Mouse (Mus musculus) lung, embryonic 16.5 days (tissue): ENCODE results near the gene Riok1. TPM values are rescaled to one million over a fixed set of nuclear protein-coding genes. Genes with fewer than 3 reads are reported as not detected.

Experiments
- ATAC-seq: fragments of 200-750 bp; cut with Nextera tagmentation; 2 replicates; pipeline ENCODE4 v1.8.0; 2017; ENCODE audit warnings: low read depth, mild to moderate bottlenecking, moderate library complexity
- H3K27ac ChIP-seq: fragments of 300-500 bp; sonication (generic); 2 replicates; pipeline ENCODE4 v1.5.1; 2014; ENCODE audit warnings: mild to moderate bottlenecking, control low read depth, low read length
- H3K27me3 ChIP-seq: fragments of 300-500 bp; sonication (generic); 2 replicates; pipeline ENCODE4 v1.6.1; 2014; ENCODE audit warnings: low read depth, low read length, mixed read lengths; ENCODE audit not compliant: control insufficient read depth, insufficient read depth
- H3K36me3 ChIP-seq: fragments of 300-500 bp; sonication (generic); 2 replicates; pipeline ENCODE4 v1.6.1; 2014; ENCODE audit warnings: low read length; ENCODE audit not compliant: control insufficient read depth, insufficient read depth
- H3K4me1 ChIP-seq: fragments of 300-500 bp; sonication (generic); replicated peaks from 2 replicates; pipeline ENCODE4 v1.6.1; 2014; ENCODE audit warnings: low read length, mixed read lengths; ENCODE audit not compliant: control insufficient read depth, insufficient read depth
- H3K4me2 ChIP-seq: fragments of 300-500 bp; sonication (generic); 2 replicates; pipeline ENCODE4 v1.6.1; 2014; ENCODE audit warnings: low read depth, low read length, control low read depth
- H3K4me3 ChIP-seq: fragments of 300-500 bp; sonication (generic); 2 replicates; pipeline ENCODE4 v1.5.1; 2014; ENCODE audit warnings: mild to moderate bottlenecking, low read length, control low read depth
- H3K9ac ChIP-seq: fragments of 300-500 bp; sonication (generic); 2 replicates; pipeline ENCODE4 v1.6.1; 2014; ENCODE audit warnings: low read length, control low read depth
- H3K9me3 ChIP-seq: fragments of 300-500 bp; sonication (generic); 2 replicates; pipeline ENCODE4 v1.6.1; 2016; ENCODE audit warnings: low read length; ENCODE audit not compliant: control insufficient read depth
- WGBS: fragments of 180-500 bp; shearing (Covaris S2); extraction: QIAGEN DNeasy Blood & Tissue Kit; methylation state at CpG from one replicate; pipeline ENCODE4 v1.1.7; 2014; 5-methylcytosine and 5-hydroxymethylcytosine counted together
- polyA plus RNA-seq: library from polyadenylated mRNA; unstranded; fragments of >200 nt; fragmentation: Nextera tagmentation; extraction: Ambion mirVana; gene quantifications from 2 replicates; pipeline ENCODE4 v1.2.1, GENCODE M21; 2015

Riok1 gene
- polyA plus RNA-seq, 1 experiment from 2014 or later, result 56.0 TPM

- Histone ChIP-seq H3K36me3 (no peaks in the 10 kb centered on the region), H3K9ac (no peak overlapping the region), H3K4me2 (no peak overlapping the region), H3K4me1 (peaks cover 2% of the 10 kb centered on the region; the same call in 1 of the 2 replicates), H3K9me3 (no peaks in the 10 kb centered on the region), H3K27ac (no peak overlapping the region), H3K4me3 (no peak overlapping the region), H3K27me3 (no peaks in the 10 kb centered on the region)
- 63% methylated on average over 5 of the region's 5 CpGs for WGBS
- no peak for ATAC-seq
Measured at GRCm38 (mm10) chr13:38079366-38079765, 42.6 kb downstream of the Riok1 start.

- 32% methylated on average over 9 of the region's 9 CpGs for WGBS
- no peak overlapping the region for H3K9ac ChIP-seq
Measured at GRCm38 (mm10) chr13:38080014-38080413, 43.2 kb downstream of the Riok1 start.

GRCm38 (mm10) chr13:38080725-38081124 is 43.9 kb downstream of the Riok1 start:
- Histone ChIP-seq H3K4me2 (no peak overlapping the region), H3K36me3 (no peaks in the 10 kb centered on the region), H3K4me1 (peaks cover 2% of the 10 kb centered on the region; the same call in 1 of the 2 replicates), H3K27me3 (no peaks in the 10 kb centered on the region), H3K27ac (no peak overlapping the region), H3K4me3 (no peak overlapping the region), H3K9me3 (no peaks in the 10 kb centered on the region), H3K9ac (no peak overlapping the region)
- WGBS, result 78% methylated on average over 14 of the region's 14 CpGs
- no peak for ATAC-seq

More at GRCm38 (mm10) chr13:38080014-38080413, 43.2 kb downstream of the Riok1 start:
- no peak overlapping the region for H3K27ac ChIP-seq
- no peaks in the 10 kb centered on the region for H3K9me3 ChIP-seq
- H3K4me3 ChIP-seq, result no peak overlapping the region
- H3K36me3 ChIP-seq, result no peaks in the 10 kb centered on the region
- H3K4me1 ChIP-seq, result peaks cover 2% of the 10 kb centered on the region; the same call in 1 of the 2 replicates
- no peak overlapping the region for H3K4me2 ChIP-seq
- no peak for ATAC-seq
- no peaks in the 10 kb centered on the region for H3K27me3 ChIP-seq

GRCm38 (mm10) chr13:38081161-38081560 is 44.4 kb downstream of the Riok1 start:
- Histone ChIP-seq H3K27me3 (no peaks in the 10 kb centered on the region), H3K9ac (no peak overlapping the region), H3K9me3 (no peaks in the 10 kb centered on the region), H3K4me2 (no peak overlapping the region), H3K27ac (no peak overlapping the region), H3K36me3 (no peaks in the 10 kb centered on the region), H3K4me3 (no peak overlapping the region), H3K4me1 (peaks cover 2% of the 10 kb centered on the region; the same call in 1 of the 2 replicates)
- ATAC-seq, result no peak
- 77% methylated on average over 7 of the region's 7 CpGs for WGBS

GRCm38 (mm10) chr13:38086711-38087110 is 49.9 kb downstream of the Riok1 start:
- H3K36me3 ChIP-seq, result no peaks in the 10 kb centered on the region
- no peak overlapping the region for H3K27ac ChIP-seq
- no peaks in the 10 kb centered on the region for H3K9me3 ChIP-seq
- H3K4me2 ChIP-seq, result no peak overlapping the region
- no peaks in the 10 kb centered on the region for H3K4me1 ChIP-seq
- ATAC-seq, result no peak
- H3K4me3 ChIP-seq, result no peak overlapping the region
- 35% methylated on average over 3 of the region's 3 CpGs for WGBS
- no peaks in the 10 kb centered on the region for H3K27me3 ChIP-seq
- no peak overlapping the region for H3K9ac ChIP-seq

GRCm38 (mm10) chr13:38088008-38088407 is 51.2 kb downstream of the Riok1 start:
- Histone ChIP-seq H3K4me1 (no peaks in the 10 kb centered on the region), H3K27ac (no peak overlapping the region), H3K4me3 (no peak overlapping the region), H3K36me3 (no peaks in the 10 kb centered on the region), H3K9ac (no peak overlapping the region), H3K9me3 (no peaks in the 10 kb centered on the region), H3K27me3 (no peaks in the 10 kb centered on the region), H3K4me2 (no peak overlapping the region)
- ATAC-seq, result no peak
- 58% methylated on average over 3 of the region's 3 CpGs for WGBS

GRCm38 (mm10) chr13:38089449-38089848 is 52.7 kb downstream of the Riok1 start:
- 61% methylated on average over 6 of the region's 6 CpGs for WGBS
- Histone ChIP-seq H3K4me3 (no peak overlapping the region), H3K9ac (no peak overlapping the region), H3K27ac (no peak overlapping the region), H3K4me2 (no peak overlapping the region), H3K27me3 (no peaks in the 10 kb centered on the region), H3K4me1 (no peaks in the 10 kb centered on the region), H3K36me3 (no peaks in the 10 kb centered on the region), H3K9me3 (no peaks in the 10 kb centered on the region)
- ATAC-seq, result no peak

- H3K4me2 ChIP-seq, result no peak overlapping the region
- H3K9me3 ChIP-seq, result no peaks in the 10 kb centered on the region
- WGBS, result 28% methylated on average over 4 of the region's 4 CpGs
- H3K36me3 ChIP-seq, result no peaks in the 10 kb centered on the region
- H3K4me1 ChIP-seq, result no peaks in the 10 kb centered on the region
- no peak overlapping the region for H3K9ac ChIP-seq
- H3K27me3 ChIP-seq, result no peaks in the 10 kb centered on the region
- H3K4me3 ChIP-seq, result no peak overlapping the region
- H3K27ac ChIP-seq, result no peak overlapping the region
- ATAC-seq, result no peak
Measured at GRCm38 (mm10) chr13:38089871-38090270, 53.1 kb downstream of the Riok1 start.

- ATAC-seq, result no peak
- H3K27ac ChIP-seq, result no peak overlapping the region
- WGBS, result 50% methylated on average over 4 of the region's 4 CpGs
Measured at GRCm38 (mm10) chr13:38096207-38096606, 59.4 kb downstream of the Riok1 start.

GRCm38 (mm10) chr13:38103406-38103805 is 66.6 kb downstream of the Riok1 start:
- 58% methylated on average over 4 of the region's 4 CpGs for WGBS

More at GRCm38 (mm10) chr13:38096207-38096606, 59.4 kb downstream of the Riok1 start:
- no peak overlapping the region for H3K4me2 ChIP-seq
- H3K9ac ChIP-seq, result no peak overlapping the region
- H3K9me3 ChIP-seq, result no peaks in the 10 kb centered on the region
- H3K36me3 ChIP-seq, result no peaks in the 10 kb centered on the region
- H3K27me3 ChIP-seq, result no peaks in the 10 kb centered on the region
- no peaks in the 10 kb centered on the region for H3K4me1 ChIP-seq
- H3K4me3 ChIP-seq, result no peak overlapping the region

More at GRCm38 (mm10) chr13:38103406-38103805, 66.6 kb downstream of the Riok1 start:
- Histone ChIP-seq H3K4me1 (no peaks in the 10 kb centered on the region), H3K27ac (no peak overlapping the region), H3K36me3 (no peaks in the 10 kb centered on the region), H3K9me3 (no peaks in the 10 kb centered on the region), H3K4me2 (no peak overlapping the region), H3K4me3 (no peak overlapping the region), H3K27me3 (no peaks in the 10 kb centered on the region), H3K9ac (no peak overlapping the region)
- no peak for ATAC-seq
